Comparison of ENCODE assay signal across 10 mouse cellular contexts in genomic region chr15:85347058-85347700, GRCm38 (mm10). TPM values are rescaled to one million over a fixed set of nuclear protein-coding genes. Genes with fewer than 3 reads are reported as not detected.
DNase-seq lines count a peak whose midpoint lies in the region; ATAC-seq lines count a peak whose summit lies in the region.
"Had no signal": no experiment of that assay in that cellular context is flagged by ENCODE, and none has a peak within 500 bp of the region (broad histone marks: within the 10 kb centered on the region; RNA-seq: fewer than 3 reads in every experiment).

No protein-coding gene starts in this region.

- no peak for ATAC-seq in monocyte, adult 5-6 weeks (replicated peaks; ENCODE audit: insufficient number of reproducible peaks, low FRiP score, low TSS enrichment, poor library complexity, severe bottlenecking)
- ATAC-seq: forebrain, embryonic 13.5 days had no signal

- DNase-seq in 3T3-L1 (ENCODE audit: low read depth, low spot score) = peak; percentile 66
- DNase-seq in CD4-positive helper T cell, adult 2 months (ENCODE audit: low read depth, low spot score) = peak; percentile 13
- DNase-seq in lung, adult 18-20 months = peak; percentile 79 to 85
- peak; percentile 82 for DNase-seq in lung, postnatal 36 days
- no peak for DNase-seq in ovary, postnatal 10 days (ENCODE audit: low spot score)
- DNase-seq in kidney, postnatal 10 days = no peak
- DNase-seq: cerebellum, adult 18-20 months; kidney, adult 18-20 months had no signal

RNA-seq across cellular contexts. Expression of gene Atxn10, which starts 11.1 kb away (rescaled TPM):
- total RNA-seq in monocyte, adult 5-6 weeks (2017) = 37.0 to 61.9 TPM (median 50.8 TPM) in 3 replicates

Comparison
In these comparisons a context has a peak if more than half of its experiments do, and no peak if none do; other contexts are left out.
1. DNase-seq: peak in 3T3-L1 (single experiment), CD4-positive helper T cell, adult 2 months (single experiment), lung, adult 18-20 months (2 of 2) and lung, postnatal 36 days (single experiment); none in ovary, postnatal 10 days (single experiment) and kidney, postnatal 10 days (single experiment).